Mouse (Mus musculus): ENCODE measurements around the gene Prkce. TPM values are rescaled to one million over a fixed set of nuclear protein-coding genes. Genes with fewer than 3 reads are reported as not detected.

Prkce gene
- polyA plus RNA-seq, 1 experiment, result not detected

GRCm38 (mm10) chr17:86458302-86458980, 290.9 kb downstream of the Prkce start:
- peaks cover 19% of the 10 kb centered on the region for H3K4me1 ChIP-seq (ENCODE audit: control insufficient read depth, insufficient read depth, low read length)
- 64% methylated on average over 11 of the region's 11 CpGs for WGBS
- no peak overlapping the region for H3K4me3 ChIP-seq (ENCODE audit: insufficient read depth, low read depth, low read length)
- no peak for TF ChIP-seq POLR2A (IDR thresholded peaks at IDR 0.05; ENCODE audit: insufficient read depth, low read depth, low read length)
- no peak for TF ChIP-seq CTCF (IDR thresholded peaks at IDR 0.05; ENCODE audit: insufficient read depth, low read depth, low read length)
- H3K27ac ChIP-seq (ENCODE audit: insufficient read depth, low read depth, low read length), result 0 out of 2 replicates have a peak overlapping the region, but pooled peaks have one; percentile 15

- peaks cover 25% of the 10 kb centered on the region for H3K4me1 ChIP-seq (ENCODE audit: control insufficient read depth, insufficient read depth, low read length)
- TF ChIP-seq POLR2A (IDR thresholded peaks at IDR 0.05; ENCODE audit: insufficient read depth, low read depth, low read length) (no peak), CTCF (IDR thresholded peaks at IDR 0.05; ENCODE audit: insufficient read depth, low read depth, low read length) (no peak; the same call in 1 of the 2 replicates)
- 63% methylated on average over 17 of the region's 17 CpGs for WGBS
- H3K27ac ChIP-seq (ENCODE audit: insufficient read depth, low read depth, low read length), result no peak overlapping the region
- H3K4me3 ChIP-seq (ENCODE audit: insufficient read depth, low read depth, low read length), result no peak overlapping the region
These were observed 293.3 kb downstream of the Prkce start for GRCm38 (mm10) chr17:86460645-86461430.

DNA sequence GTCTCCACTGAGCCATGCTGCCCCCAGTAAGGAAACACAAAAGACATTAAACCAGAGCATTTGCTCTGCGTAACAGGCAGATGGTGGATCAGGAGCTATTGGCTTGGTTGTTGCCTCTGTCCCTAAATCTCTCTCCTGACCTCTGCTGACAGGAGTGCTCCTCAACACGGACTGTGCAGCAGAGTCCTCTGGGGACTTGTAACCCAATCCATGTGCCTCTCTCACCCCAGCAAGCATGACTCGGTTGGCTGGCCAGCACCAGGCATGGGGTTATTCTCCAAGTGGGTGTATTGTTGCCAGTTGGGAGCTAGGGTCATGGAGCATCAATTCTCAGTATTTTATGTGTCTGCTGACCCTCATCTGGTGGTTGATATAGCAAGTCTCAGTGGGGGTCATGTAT, 295.8 kb downstream of the Prkce start:
- Histone ChIP-seq H3K4me3 (ENCODE audit: insufficient read depth, low read depth, low read length) (no peak overlapping the region), H3K4me1 (ENCODE audit: control insufficient read depth, insufficient read depth, low read length) (peaks cover 35% of the 10 kb centered on the region), H3K27ac (ENCODE audit: insufficient read depth, low read depth, low read length) (no peak overlapping the region)
- TF ChIP-seq CTCF (IDR thresholded peaks at IDR 0.05; ENCODE audit: insufficient read depth, low read depth, low read length) (no peak), POLR2A (IDR thresholded peaks at IDR 0.05; ENCODE audit: insufficient read depth, low read depth, low read length) (no peak)
- WGBS, result 86% methylated on average over 3 of the region's 3 CpGs

GRCm38 (mm10) chr17:86464197-86464596, 296.6 kb downstream of the Prkce start:
- Histone ChIP-seq H3K27ac (ENCODE audit: insufficient read depth, low read depth, low read length) (no peak overlapping the region), H3K4me1 (ENCODE audit: control insufficient read depth, insufficient read depth, low read length) (peaks cover 37% of the 10 kb centered on the region), H3K4me3 (ENCODE audit: insufficient read depth, low read depth, low read length) (no peak overlapping the region)
- 95% methylated on average over 8 of the region's 8 CpGs for WGBS
- TF ChIP-seq POLR2A (IDR thresholded peaks at IDR 0.05; ENCODE audit: insufficient read depth, low read depth, low read length), result no peak
- no peak for TF ChIP-seq CTCF (IDR thresholded peaks at IDR 0.05; ENCODE audit: insufficient read depth, low read depth, low read length)

DNA sequence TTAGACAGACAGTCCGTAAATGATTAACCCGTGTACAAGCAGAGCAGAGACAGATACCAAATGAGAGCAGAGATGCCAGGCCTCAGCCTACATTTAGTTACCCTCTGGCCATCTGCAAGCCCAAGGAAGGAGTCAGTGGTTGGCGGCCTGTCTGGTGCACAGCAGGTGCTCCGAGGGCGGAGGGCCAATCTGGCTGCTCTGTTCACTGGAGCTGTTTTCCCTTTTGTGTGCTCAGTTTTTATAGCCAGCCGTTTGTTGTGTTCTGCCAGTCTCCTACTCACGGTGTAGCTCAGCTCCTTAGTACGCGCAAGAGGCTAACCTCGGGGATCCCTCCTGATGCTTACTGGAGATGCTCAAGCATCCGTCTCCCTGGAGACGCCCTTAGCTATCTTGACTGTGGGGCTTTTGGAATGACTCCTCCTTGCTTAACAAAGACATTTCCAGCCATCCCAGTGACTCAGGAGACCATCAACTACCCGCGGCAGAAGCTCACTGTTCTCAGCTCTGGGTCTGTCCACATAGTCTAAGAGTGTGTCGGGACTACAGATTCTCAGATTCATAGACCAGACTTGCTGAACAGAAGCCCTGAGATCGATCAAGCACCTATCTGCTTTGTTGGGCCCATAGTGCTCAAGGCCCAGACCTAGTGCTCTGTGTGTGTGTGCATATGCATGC, 297.2 kb downstream of the Prkce start:
- TF ChIP-seq CTCF (IDR thresholded peaks at IDR 0.05; ENCODE audit: insufficient read depth, low read depth, low read length) (no peak), POLR2A (IDR thresholded peaks at IDR 0.05; ENCODE audit: insufficient read depth, low read depth, low read length) (no peak)
- H3K4me1 ChIP-seq (ENCODE audit: control insufficient read depth, insufficient read depth, low read length), result peaks cover 37% of the 10 kb centered on the region
- H3K27ac ChIP-seq (ENCODE audit: insufficient read depth, low read depth, low read length), result peak overlapping the region; percentile 16; the same call in 1 of the 2 replicates
- 53% methylated on average over 16 of the region's 16 CpGs for WGBS
- no peak overlapping the region for H3K4me3 ChIP-seq (ENCODE audit: insufficient read depth, low read depth, low read length)

- no peak overlapping the region for H3K27ac ChIP-seq (ENCODE audit: insufficient read depth, low read depth, low read length)
- no peak for TF ChIP-seq CTCF (IDR thresholded peaks at IDR 0.05; ENCODE audit: insufficient read depth, low read depth, low read length)
- TF ChIP-seq POLR2A (IDR thresholded peaks at IDR 0.05; ENCODE audit: insufficient read depth, low read depth, low read length), result no peak
- H3K4me1 ChIP-seq (ENCODE audit: control insufficient read depth, insufficient read depth, low read length), result peaks cover 36% of the 10 kb centered on the region
- WGBS, result 48% methylated on average over 13 of the region's 13 CpGs
- H3K4me3 ChIP-seq (ENCODE audit: insufficient read depth, low read depth, low read length), result no peak overlapping the region
These were observed 298.3 kb downstream of the Prkce start for GRCm38 (mm10) chr17:86465865-86466264.

GRCm38 (mm10) chr17:86466412-86466811, 298.8 kb downstream of the Prkce start:
- no peak for TF ChIP-seq CTCF (IDR thresholded peaks at IDR 0.05; ENCODE audit: insufficient read depth, low read depth, low read length)
- no peak for TF ChIP-seq POLR2A (IDR thresholded peaks at IDR 0.05; ENCODE audit: insufficient read depth, low read depth, low read length)
- 43% methylated on average over 7 of the region's 7 CpGs for WGBS
- Histone ChIP-seq H3K4me3 (ENCODE audit: insufficient read depth, low read depth, low read length) (no peak overlapping the region), H3K27ac (ENCODE audit: insufficient read depth, low read depth, low read length) (no peak overlapping the region), H3K4me1 (ENCODE audit: control insufficient read depth, insufficient read depth, low read length) (peaks cover 32% of the 10 kb centered on the region)

GRCm38 (mm10) chr17:86466871-86467270, 299.3 kb downstream of the Prkce start:
- no peak for TF ChIP-seq CTCF (IDR thresholded peaks at IDR 0.05; ENCODE audit: insufficient read depth, low read depth, low read length)
- no peak for TF ChIP-seq POLR2A (IDR thresholded peaks at IDR 0.05; ENCODE audit: insufficient read depth, low read depth, low read length)
- Histone ChIP-seq H3K4me3 (ENCODE audit: insufficient read depth, low read depth, low read length) (no peak overlapping the region), H3K27ac (ENCODE audit: insufficient read depth, low read depth, low read length) (no peak overlapping the region), H3K4me1 (ENCODE audit: control insufficient read depth, insufficient read depth, low read length) (peaks cover 29% of the 10 kb centered on the region)
- WGBS, result 52% methylated on average over 7 of the region's 7 CpGs
